Mouse (Mus musculus): ENCODE data around the gene Ppp1r1b.

Gene Ppp1r1b

GRCm38 (mm10) chr11:98392645-98393044 lies 44.4 kb downstream of the Ppp1r1b start:
- no peak for DNase-seq (ENCODE audit: inconsistent ontology term)

- no peak for DNase-seq (ENCODE audit: inconsistent ontology term)
These were observed 45.1 kb downstream of the Ppp1r1b start for GRCm38 (mm10) chr11:98393317-98393716.

GRCm38 (mm10) chr11:98394301-98394700 lies 46.1 kb downstream of the Ppp1r1b start:
- DNase-seq (ENCODE audit: inconsistent ontology term), result no peak

- DNase-seq (ENCODE audit: inconsistent ontology term), result no peak
These were observed 46.8 kb downstream of the Ppp1r1b start for GRCm38 (mm10) chr11:98395041-98395440.

- DNase-seq (ENCODE audit: inconsistent ontology term), result no peak
These were observed 49.7 kb downstream of the Ppp1r1b start for GRCm38 (mm10) chr11:98397946-98398345.

GRCm38 (mm10) chr11:98400161-98400726 lies 52.0 kb downstream of the Ppp1r1b start, which contains the start of gene Pgap3:
TSS of gene Pgap3 (minus strand) at chr11:98400490.
- DNase-seq (ENCODE audit: inconsistent ontology term), result peak; percentile 94

- DNase-seq (ENCODE audit: inconsistent ontology term), result no peak
These were observed 52.6 kb downstream of the Ppp1r1b start for GRCm38 (mm10) chr11:98400816-98401215.

GRCm38 (mm10) chr11:98406621-98407020 lies 58.4 kb downstream of the Ppp1r1b start:
- DNase-seq (ENCODE audit: inconsistent ontology term), result no peak
